Mouse (Mus musculus): ENCODE measurements around the gene Cass4.

GRCm38 (mm10) chr2:172344669-172345068 lies 48.9 kb upstream of the Cass4 start:
- TF ChIP-seq GATA1 (IDR thresholded peaks at IDR 0.05; ENCODE audit: low read length) (no peak), TAL1 (IDR thresholded peaks at IDR 0.05; ENCODE audit: low read length) (no peak)

Data from erythroblast, embryonic 14.5 days (primary cell).